Mouse (Mus musculus): ENCODE results near the gene Lrfn3.

Gene Lrfn3

DNA sequence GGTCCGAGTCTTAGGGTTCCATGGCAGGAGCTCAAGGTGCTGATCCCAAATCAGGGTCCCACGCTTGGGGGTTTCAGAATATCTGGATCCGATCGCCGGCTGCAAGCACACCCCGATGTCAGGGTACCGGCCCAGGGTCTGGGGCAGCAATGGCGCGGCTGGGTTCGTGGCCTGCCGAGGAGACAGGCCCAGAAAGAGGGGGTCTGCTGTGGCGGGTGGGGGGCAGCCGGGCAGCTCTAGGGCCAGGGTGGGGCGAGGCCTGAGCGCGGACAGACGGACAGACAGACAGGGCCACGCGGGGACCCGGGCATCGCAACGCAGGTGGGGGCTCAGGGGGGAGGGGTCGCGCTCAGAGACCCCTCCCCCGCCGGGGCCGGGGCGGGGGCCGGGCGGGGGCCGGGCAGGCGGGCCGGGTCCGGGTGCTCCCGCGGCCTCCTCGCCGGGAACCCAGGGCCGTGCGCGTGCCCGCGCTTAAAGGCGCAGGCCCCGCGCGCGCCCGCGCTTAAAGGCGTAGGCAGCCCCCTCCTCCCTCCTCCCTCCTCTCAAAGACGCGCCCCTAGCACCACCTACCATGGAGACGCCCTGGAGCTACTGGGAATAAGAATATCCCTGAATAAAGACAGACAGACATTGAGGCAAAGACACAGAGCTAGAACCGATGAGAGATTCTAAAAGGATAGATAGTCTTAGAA, at the start of gene Lrfn3:
Gene Lrfn3 (minus strand): TSS at position 121 of the 692 bp plus-strand sequence.
- DNase-seq: peak; percentile 40

DNA sequence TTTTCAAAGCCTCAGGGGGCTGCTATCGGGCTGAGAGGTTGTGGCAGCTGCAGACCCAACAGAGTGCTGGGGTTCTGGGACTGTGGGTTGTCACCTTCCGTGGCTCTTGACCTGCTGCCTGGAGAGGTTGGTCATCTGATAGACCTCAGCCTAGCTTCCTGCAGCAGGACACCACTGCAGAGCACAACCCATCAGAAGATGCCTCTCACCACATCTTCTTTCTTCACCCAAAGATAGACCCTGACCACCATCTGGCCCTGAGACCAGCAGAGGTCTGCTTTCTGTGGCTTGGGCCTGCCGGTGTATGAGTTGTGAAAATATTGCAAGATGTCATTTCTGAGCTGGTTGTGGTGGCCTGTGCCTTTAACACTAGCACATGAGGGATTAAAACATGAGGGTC, 48.5 kb upstream of the Lrfn3 start:
- DNase-seq: no peak

DNA sequence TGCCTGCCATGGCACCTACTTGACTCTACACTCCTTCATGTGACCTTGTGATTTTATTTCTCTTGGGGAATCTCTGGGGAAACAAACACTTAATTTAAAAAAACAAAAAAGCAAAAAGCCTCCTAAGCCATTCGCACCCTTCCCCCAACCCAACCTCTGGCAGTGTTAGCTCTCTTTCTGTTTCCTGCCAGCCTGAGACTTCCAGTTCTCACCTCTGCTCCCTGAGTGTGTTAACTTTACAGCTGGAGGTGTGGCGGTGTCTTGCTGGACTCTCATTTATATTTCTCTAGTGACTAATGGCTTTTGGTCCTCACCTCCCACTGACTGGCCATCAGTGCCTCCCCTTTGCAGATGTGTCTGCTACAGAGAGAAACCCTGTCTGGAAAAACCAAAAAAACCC, 47.2 kb upstream of the Lrfn3 start:
- DNase-seq: no peak

DNA sequence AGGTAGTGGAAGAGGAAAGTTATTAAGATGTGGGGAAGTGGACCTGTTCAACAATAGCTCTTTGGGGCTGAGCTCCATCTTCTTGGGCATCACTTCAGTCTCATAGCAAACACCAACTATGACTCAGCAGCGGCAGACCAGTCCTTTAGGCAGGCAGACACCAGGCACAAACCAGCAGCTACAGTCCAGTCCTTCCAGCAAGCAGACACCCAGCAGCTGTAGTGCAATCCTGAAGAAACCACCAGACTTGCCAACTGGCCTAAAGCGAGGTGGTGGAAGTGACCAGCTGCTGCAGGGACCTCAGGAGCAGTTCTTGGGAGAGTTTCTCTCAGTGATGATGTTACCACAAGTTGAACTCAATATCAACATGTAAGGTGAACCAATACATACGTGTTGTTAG, 46.1 kb upstream of the Lrfn3 start:
- no peak for DNase-seq

DNA sequence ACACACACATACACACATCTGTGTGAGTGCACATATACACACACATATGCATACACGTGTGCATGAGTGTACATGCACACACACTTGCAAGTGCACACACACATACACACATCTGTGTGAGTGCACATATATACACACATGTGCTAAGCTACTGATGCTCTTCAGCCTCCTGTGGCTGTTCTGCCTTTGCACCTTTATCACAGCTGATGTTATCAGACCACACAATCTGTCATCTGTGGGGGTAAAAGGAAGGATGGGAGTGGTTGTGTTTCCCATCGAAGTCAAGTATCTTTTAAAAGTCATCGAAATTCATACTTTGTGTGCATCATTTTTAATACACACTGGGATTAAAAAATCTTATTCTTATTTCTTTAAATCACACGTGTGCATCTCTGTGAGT, 39.8 kb upstream of the Lrfn3 start:
- no peak for DNase-seq

DNA sequence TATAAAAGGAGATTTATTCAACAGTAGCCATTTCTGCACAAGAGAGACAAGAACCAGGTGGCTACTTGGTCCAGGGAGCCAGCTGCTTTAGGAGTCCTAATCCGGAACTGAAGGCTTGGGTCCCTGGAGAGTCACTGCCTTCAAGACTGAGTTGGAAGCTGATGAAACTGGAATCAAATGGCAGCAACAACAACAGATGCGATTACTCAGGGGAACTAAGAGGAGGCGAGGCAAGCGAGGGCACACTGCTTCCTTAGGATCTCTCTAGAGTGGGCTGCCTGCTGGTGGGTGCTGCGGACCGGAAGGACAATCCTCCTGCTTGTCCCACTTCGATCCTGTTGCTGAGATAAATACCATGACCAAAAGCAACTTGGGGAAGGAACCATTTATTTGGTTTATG, 37.1 kb upstream of the Lrfn3 start:
- no peak for DNase-seq

DNA sequence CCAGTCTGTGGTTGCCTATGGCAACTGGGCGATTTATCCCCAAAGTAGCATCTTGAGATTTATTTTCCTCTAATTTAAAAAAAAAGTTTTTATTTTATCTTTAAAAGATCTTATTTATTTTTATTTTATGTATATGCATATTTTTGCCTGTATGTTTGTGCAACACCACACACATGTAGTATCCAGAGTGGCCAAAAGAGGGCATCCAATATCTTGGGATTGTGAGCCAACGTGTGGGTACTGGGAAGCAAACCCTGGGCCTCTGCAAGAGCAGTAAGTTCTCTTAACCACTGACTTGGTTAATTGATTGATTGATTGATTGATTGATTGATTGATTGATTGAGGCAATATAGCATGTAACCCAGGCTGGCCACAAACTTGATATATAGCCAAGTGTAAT, 32.3 kb upstream of the Lrfn3 start:
- DNase-seq: peak; percentile 19

DNA sequence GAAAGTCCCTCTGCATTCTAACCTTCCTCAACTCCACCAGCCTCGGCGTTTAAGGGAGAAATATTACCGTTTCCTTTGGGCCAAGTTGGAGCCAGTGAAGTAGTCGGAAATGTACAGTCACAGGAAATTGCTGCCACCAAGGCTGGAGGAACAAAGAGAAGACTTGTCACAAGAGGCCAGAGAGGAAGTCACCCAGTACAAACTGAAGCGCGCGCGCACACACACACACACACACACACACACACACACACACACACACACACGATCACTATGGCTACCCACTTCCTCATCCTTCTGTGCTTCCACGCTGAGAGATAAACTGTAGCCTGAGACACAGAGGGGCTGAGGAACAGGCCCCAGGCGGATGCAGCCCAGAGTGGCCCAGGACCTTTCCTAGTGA, 31.8 kb upstream of the Lrfn3 start:
- peak; percentile 73 for DNase-seq

DNA sequence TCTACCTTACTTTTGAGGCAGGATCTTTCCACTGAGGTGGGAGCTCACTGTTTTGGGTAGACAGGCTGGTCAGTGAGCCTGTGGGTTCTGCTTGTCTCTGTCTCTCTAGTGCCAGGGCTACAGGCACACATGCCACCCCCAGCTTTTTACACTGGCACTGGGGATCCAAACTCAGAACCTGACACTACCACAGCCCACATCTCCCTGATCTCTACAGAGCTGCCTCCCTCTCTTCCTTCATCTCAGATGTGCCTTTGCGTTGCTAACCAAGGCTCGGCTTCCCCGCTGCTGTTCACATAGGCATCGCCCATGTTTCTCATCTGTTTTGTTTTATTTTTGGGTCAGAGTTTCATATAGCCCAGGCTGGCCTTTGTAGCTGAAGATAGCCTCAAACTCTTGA, 31.1 kb upstream of the Lrfn3 start:
- no peak for DNase-seq

DNA sequence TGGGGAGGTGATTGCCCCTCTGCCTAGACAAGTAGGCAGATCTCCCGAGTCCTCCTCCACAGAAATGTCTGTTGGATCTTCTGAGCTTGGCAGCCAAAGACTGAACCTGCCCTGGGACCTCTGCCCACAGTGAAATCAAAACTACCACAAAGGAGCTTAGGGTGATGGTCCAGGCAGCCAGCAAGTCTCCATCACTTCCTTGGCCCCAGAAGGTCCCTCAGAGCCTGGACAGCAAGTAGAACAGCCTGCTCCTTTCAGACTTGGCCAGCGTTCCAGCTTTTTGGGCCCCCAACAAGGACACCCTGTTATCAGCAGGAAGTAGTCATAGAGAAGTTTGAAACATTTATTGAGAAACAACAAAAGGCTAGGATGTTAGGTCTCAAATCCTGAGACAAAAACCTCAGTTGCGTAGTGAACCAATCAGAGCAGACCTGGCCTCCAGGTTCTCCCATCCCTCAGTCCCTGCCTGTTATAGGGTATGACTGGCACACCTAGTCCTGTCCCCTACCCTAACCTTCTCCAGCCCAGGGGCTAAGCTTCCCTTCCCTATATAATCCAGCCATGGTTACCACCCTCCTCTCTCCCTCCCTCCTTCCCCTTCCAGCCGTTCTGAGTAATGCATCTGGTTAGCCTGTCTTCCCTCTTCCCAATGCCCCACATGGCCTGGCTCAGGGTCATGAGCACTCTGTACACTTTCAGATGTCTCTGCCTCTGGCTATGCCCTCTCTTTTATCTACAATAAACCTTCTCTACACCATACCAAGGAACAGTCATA, 30.4 kb upstream of the Lrfn3 start:
- DNase-seq: no peak

DNA sequence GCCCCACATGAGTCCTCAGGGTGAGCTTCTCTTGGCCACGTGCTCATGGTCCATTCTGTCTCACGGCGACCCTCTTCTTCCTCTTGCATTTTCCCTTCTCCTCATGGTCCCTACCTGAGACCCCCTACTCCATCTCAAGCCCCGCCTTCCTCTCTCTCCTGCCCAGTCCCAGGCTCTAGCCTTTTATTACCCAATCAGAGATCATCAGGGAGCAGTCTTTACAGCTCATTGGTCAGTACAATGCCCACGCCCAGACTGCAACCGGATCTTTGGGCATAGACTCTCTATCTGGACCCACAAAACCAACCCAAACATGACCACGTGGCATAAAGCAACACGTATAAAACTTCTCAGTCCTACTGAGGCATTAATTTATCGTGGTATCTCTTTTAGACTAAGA, 21.5 kb upstream of the Lrfn3 start:
- DNase-seq: no peak

DNA sequence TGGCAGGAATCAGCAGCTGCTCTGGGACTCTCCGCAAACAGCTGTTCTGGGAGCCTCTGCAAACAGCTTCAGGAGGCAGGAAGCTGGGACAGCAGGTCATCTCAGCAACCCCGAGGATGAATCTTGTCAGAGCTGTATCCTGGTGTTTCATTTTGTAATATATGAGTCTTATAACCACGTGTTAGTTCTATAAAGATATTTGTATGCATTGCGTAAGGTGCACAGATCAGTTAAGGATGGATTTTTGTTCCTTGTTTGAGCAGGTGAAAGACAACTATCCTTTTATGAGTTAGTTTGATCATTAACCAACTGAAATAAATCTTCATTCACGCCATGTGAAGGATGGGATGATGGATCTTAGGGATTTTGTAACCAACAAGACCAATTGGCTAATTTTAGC, 17.5 kb upstream of the Lrfn3 start:
- no peak for DNase-seq

DNA sequence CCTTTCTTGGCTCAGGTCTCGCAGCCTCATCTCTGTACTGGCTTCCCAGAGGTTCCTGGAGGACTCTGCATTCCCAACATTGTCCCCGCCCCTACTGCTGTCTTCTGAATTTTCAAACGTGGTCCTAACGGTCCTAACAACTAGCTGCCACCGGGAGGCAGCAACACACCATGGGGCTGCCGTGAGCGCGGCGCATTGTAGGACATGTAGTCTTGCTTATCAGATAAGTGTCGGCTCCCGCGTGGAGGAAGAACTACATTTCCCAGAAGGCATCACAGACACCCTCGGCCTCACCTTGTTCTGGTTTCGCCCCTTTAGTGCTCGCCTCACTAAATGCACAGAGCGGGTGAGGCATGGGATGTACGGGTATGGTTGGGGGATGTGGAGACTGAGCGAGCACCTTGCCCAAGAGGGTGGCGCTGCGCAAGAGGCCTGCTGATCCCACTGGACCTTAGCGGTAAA, 11.0 kb upstream of the Lrfn3 start:
- peak; percentile 96 for DNase-seq

DNA sequence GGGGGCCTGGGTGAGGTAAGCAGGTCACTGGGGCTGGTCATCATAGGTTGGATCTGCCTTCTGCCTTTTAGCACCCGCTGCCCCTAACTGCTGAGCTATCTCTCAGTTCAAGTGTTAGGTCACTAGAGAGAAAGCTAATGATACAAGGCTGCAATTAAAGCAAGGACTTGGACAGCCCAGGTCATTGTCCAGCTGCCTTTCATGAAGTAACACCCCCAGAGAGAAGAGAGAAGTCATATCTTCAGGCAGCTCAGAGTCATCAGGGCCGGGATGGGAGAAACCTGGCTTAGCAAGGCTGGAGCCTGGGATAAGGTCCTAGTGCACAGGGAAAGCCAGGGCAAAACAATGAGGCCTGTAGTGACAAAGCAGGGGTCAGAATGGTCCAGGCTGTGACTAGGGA, 4.9 kb upstream of the Lrfn3 start:
- DNase-seq: no peak

DNA sequence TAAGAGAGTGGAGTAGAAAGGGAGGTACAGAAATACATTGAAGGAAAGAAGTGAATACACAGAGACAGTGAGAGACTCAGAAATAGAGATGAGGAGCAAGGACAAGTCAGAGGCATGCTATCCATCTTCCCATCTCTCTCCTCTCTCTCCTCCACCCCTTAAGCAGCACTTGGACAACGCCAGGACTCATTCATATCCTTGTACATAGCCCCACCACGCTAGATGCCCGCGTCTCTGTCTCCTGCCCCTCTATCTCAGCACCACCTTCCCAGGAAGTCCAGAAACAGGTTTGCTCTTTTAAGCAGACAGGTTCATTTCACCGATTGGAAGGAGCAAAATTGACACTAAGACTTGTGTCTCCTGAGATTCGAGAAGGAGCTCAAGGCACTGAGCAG, 769 bp upstream of the Lrfn3 start:
- no peak for DNase-seq

DNA sequence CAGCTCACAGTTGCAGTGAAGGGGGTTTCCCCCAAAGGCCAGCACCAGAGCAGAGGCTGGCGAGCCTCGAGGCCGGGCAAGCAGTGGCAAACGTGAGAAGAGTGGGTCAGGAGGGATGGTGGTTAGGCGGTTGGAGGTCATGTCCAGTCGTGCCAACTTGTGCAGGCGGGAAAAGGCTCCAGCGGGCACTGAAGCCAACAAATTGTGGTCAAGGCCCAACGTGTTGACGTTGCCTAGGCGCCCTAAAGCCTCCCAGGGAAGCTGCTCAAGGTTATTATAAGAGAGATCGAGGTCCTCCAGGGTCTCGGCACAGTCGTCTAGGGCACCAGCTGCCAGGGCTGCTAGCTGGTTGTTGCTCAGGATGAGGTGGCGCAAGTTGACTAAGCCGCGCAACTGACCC, 2.5 kb downstream of the Lrfn3 start:
- DNase-seq: no peak

DNA sequence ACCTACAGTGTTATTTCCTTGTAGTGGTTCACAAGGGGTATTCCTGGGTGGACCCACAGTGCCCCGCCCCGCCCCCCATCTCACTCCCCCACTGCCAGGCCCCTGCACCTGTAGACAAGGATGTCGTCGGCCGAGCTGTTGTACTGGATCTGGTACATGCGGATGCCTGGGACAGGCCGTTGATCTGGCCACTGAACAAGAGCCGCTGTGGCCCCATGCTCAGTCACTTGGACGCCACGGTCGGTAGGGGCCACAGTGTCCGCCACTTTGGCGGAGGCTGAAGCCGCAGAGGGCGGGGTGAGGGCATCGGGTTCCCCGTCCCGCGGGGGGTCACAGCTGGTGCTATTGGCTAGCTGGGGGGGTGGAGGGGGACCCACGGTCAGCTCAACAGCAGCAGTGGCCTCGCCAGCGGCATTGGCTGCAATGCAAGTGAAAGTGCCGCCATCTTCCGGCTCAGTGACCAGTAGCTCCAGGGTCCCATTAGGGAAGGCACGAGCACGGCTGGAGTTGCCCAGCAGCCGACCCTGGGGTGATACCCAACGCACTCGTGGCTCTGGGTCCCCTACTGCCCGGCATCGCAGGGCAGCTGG, 3.2 kb downstream of the Lrfn3 start:
- DNase-seq: no peak

DNA sequence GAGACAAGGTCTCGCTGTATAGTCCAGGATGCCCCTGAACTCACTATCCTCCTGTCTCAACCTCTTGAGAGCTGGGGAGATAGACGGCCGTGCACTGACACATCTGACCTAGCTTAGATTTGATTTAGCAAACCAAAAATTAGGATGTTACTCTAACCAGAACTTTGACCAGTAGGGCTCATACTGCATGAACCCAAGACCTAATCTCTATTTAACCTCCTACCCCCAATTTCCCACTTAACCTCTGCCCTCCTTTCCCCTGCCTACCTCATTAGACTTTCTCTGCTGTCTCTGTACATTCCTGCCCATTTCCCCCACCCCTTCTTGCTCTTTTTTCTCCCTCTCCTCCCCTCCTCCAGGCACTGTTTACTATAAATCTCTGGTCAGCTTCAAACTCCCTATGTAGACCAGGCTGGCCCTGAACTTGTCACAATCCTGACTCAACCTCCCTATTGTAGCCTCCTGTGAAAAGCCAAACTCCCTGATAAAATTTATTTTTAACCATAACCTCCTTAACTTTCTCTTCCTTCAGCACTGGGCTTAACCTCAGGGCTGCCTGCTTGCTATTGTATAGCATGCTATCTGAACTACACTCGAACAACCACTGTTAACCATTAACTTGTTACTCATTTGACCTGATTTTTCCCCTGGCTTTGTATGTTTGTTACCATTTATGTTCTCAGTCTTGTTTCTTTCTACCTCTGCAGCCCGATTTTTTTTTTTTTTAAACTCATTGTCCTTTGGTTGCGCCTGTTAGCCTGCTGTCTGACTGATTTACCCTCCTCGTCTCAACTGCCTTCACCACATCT, 4.0 kb downstream of the Lrfn3 start:
- no peak for DNase-seq

DNA sequence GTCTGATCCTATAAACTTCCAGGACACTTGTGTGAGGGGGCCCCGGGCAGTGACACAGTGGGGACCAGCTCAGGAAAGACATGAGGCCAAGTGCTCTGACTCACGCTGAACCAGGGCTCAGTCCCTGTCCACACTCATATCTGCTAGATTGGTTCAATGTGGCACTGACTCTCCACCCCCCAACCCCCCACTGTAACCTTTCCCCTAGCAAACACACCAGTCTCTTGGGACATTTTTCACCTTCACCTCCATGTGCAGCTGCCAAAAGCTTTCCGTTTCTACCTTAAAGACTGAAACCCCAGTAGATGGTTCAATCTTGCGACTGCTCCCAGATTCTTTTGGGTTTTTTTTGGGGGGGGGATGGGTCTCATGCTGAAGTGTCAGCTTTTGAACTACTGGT, 8.5 kb downstream of the Lrfn3 start:
- no peak for DNase-seq

DNA sequence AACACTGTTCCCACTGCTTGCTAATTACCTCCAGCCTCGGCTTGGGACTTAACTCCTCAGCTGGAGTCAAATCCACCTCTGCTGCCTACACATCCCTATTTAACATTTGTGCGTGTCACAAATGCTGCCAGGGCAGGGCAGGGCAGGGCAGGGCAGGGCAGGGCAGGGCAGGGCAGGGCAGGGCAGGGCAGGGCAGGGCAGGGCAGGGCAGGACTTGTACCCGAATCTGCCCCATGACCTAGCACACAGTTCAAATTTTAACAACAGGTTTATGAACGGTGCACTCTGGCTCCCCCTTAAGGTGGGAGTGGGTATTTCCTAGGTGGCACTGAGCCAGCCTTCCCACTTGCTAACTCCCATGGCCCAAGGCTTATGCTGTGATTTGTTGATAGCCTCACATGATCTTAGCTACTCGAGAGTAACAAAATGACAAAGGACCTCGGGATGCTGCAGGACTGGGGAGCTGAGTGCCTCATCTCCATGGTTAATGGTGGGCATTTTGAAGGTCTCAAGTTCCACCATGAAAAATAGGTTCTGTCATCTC, 9.2 kb downstream of the Lrfn3 start:
- peak; percentile 81 for DNase-seq

DNA sequence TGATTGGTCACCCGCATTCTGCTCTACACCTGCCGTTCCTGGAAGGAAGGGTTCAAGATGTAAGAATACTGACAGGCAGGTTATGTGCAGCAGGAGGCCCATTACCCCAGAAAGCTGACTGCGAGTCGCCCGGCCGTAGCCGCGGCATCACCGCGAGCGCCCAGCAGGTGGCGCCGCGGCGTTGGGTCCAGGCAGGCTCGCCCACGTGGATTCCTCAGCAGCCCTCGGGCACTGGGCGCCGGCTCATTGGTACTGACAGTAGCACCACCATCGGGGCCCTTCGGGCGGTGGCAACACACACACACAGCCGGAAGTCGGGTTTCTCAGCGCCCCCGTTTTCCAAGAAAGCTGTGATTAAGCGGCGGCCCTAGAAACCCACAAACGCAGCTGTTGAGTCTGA, 14.7 kb downstream of the Lrfn3 start:
- DNase-seq: peak; percentile 55

DNA sequence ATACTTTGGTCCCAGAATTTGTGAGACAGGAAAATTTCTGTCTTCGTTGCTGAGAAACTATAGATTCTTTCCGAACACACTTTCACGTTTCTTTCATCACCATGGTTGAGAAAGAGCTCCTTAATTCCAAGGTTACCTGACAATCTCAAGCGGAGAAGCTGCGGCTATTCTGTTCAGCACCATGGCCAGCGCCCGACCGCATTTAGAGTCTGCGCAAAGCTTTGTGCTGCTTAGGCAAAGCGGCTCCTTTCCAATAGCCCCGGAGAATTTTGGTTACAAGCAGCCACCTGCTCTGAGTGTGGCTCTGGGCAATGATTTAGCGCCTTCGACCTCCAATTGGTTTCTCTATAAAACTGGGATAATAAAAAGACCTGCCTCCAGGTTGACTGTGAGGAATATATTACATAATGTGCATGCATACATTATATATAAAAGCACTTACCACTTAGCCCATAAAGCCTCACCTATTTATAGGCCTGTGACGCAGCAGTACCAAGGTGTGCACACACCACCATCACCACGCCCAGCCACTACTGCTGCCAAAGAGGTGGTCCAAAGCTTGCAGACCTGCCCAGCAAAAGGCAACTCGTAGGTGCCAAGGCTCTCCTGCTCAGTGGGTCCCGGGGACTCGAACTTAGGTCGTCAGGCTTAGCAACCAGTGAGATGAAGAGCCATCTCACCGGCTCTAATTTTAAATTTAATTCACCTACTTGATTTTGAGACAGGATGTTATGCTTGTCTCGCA, 15.8 kb downstream of the Lrfn3 start:
- DNase-seq: peak; percentile 73
